Mouse (Mus musculus): ENCODE data around the gene Olfr235. TPM values are rescaled to one million over a fixed set of nuclear protein-coding genes. Genes with fewer than 3 reads are reported as not detected.
"Not testable (repeated sequence)": the region's sequence is repeated elsewhere in the genome, so short reads cannot be mapped to it uniquely, and the experiment has no call there.

Olfr235 gene
- total RNA-seq (2014; rRNA removed), result not detected in 2 replicates
- polyA plus RNA-seq (2015; fragmentation: Nextera tagmentation; extraction: Ambion mirVana), result not detected in 2 replicates

GRCm38 (mm10) chr19:12260732-12261131 lies at the start of gene Olfr235:
TSS of gene Olfr235 (plus strand) at chr19:12261032.
- Histone ChIP-seq H3K9ac (replicated peaks; ENCODE audit: low read length, poor library complexity, severe bottlenecking) (no peak within 1 kb of the TSS), H3K27me3 (ENCODE audit: insufficient read depth, low read length) (no peaks in the 10 kb centered on the region), H3K4me1 (ENCODE audit: insufficient read depth, low read length) (no peaks in the 10 kb centered on the region), H3K27ac (ENCODE audit: low read depth, low read length) (no peak within 1 kb of the TSS), H3K36me3 (ENCODE audit: insufficient read depth, low read length) (no peaks in the 10 kb centered on the region), H3K4me3 (ENCODE audit: low read depth, low read length) (no peak within 1 kb of the TSS), H3K9me3 (ENCODE audit: low read length) (no peaks in the 10 kb centered on the region), H3K4me2 (ENCODE audit: low read depth, low read length, poor library complexity, severe bottlenecking) (no peak within 1 kb of the TSS)
- no peak for TF ChIP-seq CTCF (IDR thresholded peaks at IDR 0.05)
- DNase-seq (ENCODE audit: low spot score) (no peak), ATAC-seq (ENCODE audit: low FRiP score) (no peak)
- WGBS, result 65% methylated on average over 1 of the region's 1 CpGs

- not testable (repeated sequence) for H3K9ac ChIP-seq (replicated peaks; ENCODE audit: low read length, poor library complexity, severe bottlenecking); H3K4me3 ChIP-seq (ENCODE audit: low read depth, low read length); H3K36me3 ChIP-seq (ENCODE audit: insufficient read depth, low read length); H3K27me3 ChIP-seq (ENCODE audit: insufficient read depth, low read length); DNase-seq (ENCODE audit: low spot score); H3K4me2 ChIP-seq (ENCODE audit: low read depth, low read length, poor library complexity, severe bottlenecking); H3K27ac ChIP-seq (ENCODE audit: low read depth, low read length); H3K4me1 ChIP-seq (ENCODE audit: insufficient read depth, low read length); H3K9me3 ChIP-seq (ENCODE audit: low read length); ATAC-seq (ENCODE audit: low FRiP score)
Measured at GRCm38 (mm10) chr19:12232496-12232895, 28.3 kb upstream of the Olfr235 start, which contains the start of gene Olfr1432. TSS of gene Olfr1432 (minus strand) at chr19:12232596.

- TF ChIP-seq CTCF (IDR thresholded peaks at IDR 0.05), result no peak
- no peak within 1 kb of the TSS for H3K4me3 ChIP-seq (ENCODE audit: low read depth, low read length)
- no peak for ATAC-seq (ENCODE audit: low FRiP score)
Measured at GRCm38 (mm10) chr19:12241559-12241958, 19.3 kb upstream of the Olfr235 start, which contains the start of gene Olfr262. TSS of gene Olfr262 (minus strand) at chr19:12241659.

GRCm38 (mm10) chr19:12279554-12279953 lies 18.7 kb downstream of the Olfr235 start, which contains the start of gene Olfr1434:
TSS of gene Olfr1434 (plus strand) at chr19:12279854.
- ATAC-seq (ENCODE audit: low FRiP score), result no peak
- Histone ChIP-seq H3K4me2 (ENCODE audit: low read depth, low read length, poor library complexity, severe bottlenecking) (no peak within 1 kb of the TSS), H3K36me3 (ENCODE audit: insufficient read depth, low read length) (no peaks in the 10 kb centered on the region), H3K9me3 (ENCODE audit: low read length) (no peaks in the 10 kb centered on the region), H3K4me3 (ENCODE audit: low read depth, low read length) (no peak within 1 kb of the TSS), H3K27me3 (ENCODE audit: insufficient read depth, low read length) (no peaks in the 10 kb centered on the region), H3K4me1 (ENCODE audit: insufficient read depth, low read length) (no peaks in the 10 kb centered on the region), H3K27ac (ENCODE audit: low read depth, low read length) (no peak within 1 kb of the TSS), H3K9ac (replicated peaks; ENCODE audit: low read length, poor library complexity, severe bottlenecking) (no peak within 1 kb of the TSS)
- WGBS, result 69% methylated on average over 2 of the region's 2 CpGs
- no peak for DNase-seq (ENCODE audit: low spot score)
- TF ChIP-seq CTCF (IDR thresholded peaks at IDR 0.05), result no peak

More at GRCm38 (mm10) chr19:12241559-12241958, 19.3 kb upstream of the Olfr235 start, which contains the start of gene Olfr262:
- no peaks in the 10 kb centered on the region for H3K27me3 ChIP-seq (ENCODE audit: insufficient read depth, low read length)
- H3K9ac ChIP-seq (replicated peaks; ENCODE audit: low read length, poor library complexity, severe bottlenecking), result no peak within 1 kb of the TSS
- H3K27ac ChIP-seq (ENCODE audit: low read depth, low read length), result no peak within 1 kb of the TSS
- DNase-seq (ENCODE audit: low spot score), result no peak
- H3K36me3 ChIP-seq (ENCODE audit: insufficient read depth, low read length), result no peaks in the 10 kb centered on the region
- whole genome bisulfite sequencing, result 85% methylated on average over 1 of the region's 1 CpGs
- no peak within 1 kb of the TSS for H3K4me2 ChIP-seq (ENCODE audit: low read depth, low read length, poor library complexity, severe bottlenecking)
- H3K4me1 ChIP-seq (ENCODE audit: insufficient read depth, low read length), result no peaks in the 10 kb centered on the region
- H3K9me3 ChIP-seq (ENCODE audit: low read length), result no peaks in the 10 kb centered on the region

GRCm38 (mm10) chr19:12292979-12293378 lies 32.1 kb downstream of the Olfr235 start:
- Histone ChIP-seq H3K4me1 (ENCODE audit: insufficient read depth, low read length) (no peaks in the 10 kb centered on the region), H3K27ac (ENCODE audit: low read depth, low read length) (no peak overlapping the region), H3K9ac (replicated peaks; ENCODE audit: low read length, poor library complexity, severe bottlenecking) (no peak overlapping the region), H3K4me2 (ENCODE audit: low read depth, low read length, poor library complexity, severe bottlenecking) (no peak overlapping the region), H3K4me3 (ENCODE audit: low read depth, low read length) (no peak overlapping the region), H3K36me3 (ENCODE audit: insufficient read depth, low read length) (no peaks in the 10 kb centered on the region), H3K9me3 (ENCODE audit: low read length) (no peaks in the 10 kb centered on the region), H3K27me3 (ENCODE audit: insufficient read depth, low read length) (no peaks in the 10 kb centered on the region)
- no peak for DNase-seq (ENCODE audit: low spot score)
- no peak for TF ChIP-seq CTCF (IDR thresholded peaks at IDR 0.05)
- ATAC-seq (ENCODE audit: low FRiP score), result no peak

GRCm38 (mm10) chr19:12299030-12299429 lies 38.2 kb downstream of the Olfr235 start, which contains the start of gene Olfr1436:
TSS of gene Olfr1436 (minus strand) at chr19:12299130.
- H3K9ac ChIP-seq (replicated peaks; ENCODE audit: low read length, poor library complexity, severe bottlenecking); H3K36me3 ChIP-seq (ENCODE audit: insufficient read depth, low read length); ATAC-seq (ENCODE audit: low FRiP score); H3K4me1 ChIP-seq (ENCODE audit: insufficient read depth, low read length); H3K4me2 ChIP-seq (ENCODE audit: low read depth, low read length, poor library complexity, severe bottlenecking); H3K9me3 ChIP-seq (ENCODE audit: low read length); H3K27me3 ChIP-seq (ENCODE audit: insufficient read depth, low read length); DNase-seq (ENCODE audit: low spot score); H3K27ac ChIP-seq (ENCODE audit: low read depth, low read length); H3K4me3 ChIP-seq (ENCODE audit: low read depth, low read length): not testable (repeated sequence)
- WGBS, result 82% methylated on average over 1 of the region's 1 CpGs

Other genes starting within 250 kb of the Olfr235 start
- not detected in 2 replicates for gene Olfr1423, start 219.7 kb upstream of the Olfr235 start, total RNA-seq (2014; rRNA removed)
- not detected in 2 replicates for gene Olfr1423, start 219.7 kb upstream of the Olfr235 start, polyA plus RNA-seq (2015; fragmentation: Nextera tagmentation; extraction: Ambion mirVana)
- gene Olfr1424, start 198.3 kb upstream of the Olfr235 start, total RNA-seq (2014; rRNA removed), result not detected in 2 replicates
- gene Olfr1424, start 198.3 kb upstream of the Olfr235 start, polyA plus RNA-seq (2015; fragmentation: Nextera tagmentation; extraction: Ambion mirVana), result not detected in 2 replicates
- gene Olfr1425, start 183.3 kb upstream of the Olfr235 start, total RNA-seq (2014; rRNA removed), result not detected in 2 replicates
- not detected in 2 replicates for gene Olfr1425, start 183.3 kb upstream of the Olfr235 start, polyA plus RNA-seq (2015; fragmentation: Nextera tagmentation; extraction: Ambion mirVana)
- not detected in 2 replicates for gene Olfr1426, start 169.0 kb upstream of the Olfr235 start, total RNA-seq (2014; rRNA removed)
- not detected in 2 replicates for gene Olfr1426, start 169.0 kb upstream of the Olfr235 start, polyA plus RNA-seq (2015; fragmentation: Nextera tagmentation; extraction: Ambion mirVana)
- gene Olfr1427, start 157.7 kb upstream of the Olfr235 start, total RNA-seq (2014; rRNA removed), result not detected in 2 replicates
- not detected in 2 replicates for gene Olfr1427, start 157.7 kb upstream of the Olfr235 start, polyA plus RNA-seq (2015; fragmentation: Nextera tagmentation; extraction: Ambion mirVana)
- not detected in 2 replicates for gene Olfr1428, start 145.1 kb upstream of the Olfr235 start, total RNA-seq (2014; rRNA removed)
- gene Olfr1428, start 145.1 kb upstream of the Olfr235 start, polyA plus RNA-seq (2015; fragmentation: Nextera tagmentation; extraction: Ambion mirVana), result not detected in 2 replicates
- not detected in 2 replicates for gene Olfr76, start 137.8 kb upstream of the Olfr235 start, total RNA-seq (2014; rRNA removed)
- not detected in 2 replicates for gene Olfr76, start 137.8 kb upstream of the Olfr235 start, polyA plus RNA-seq (2015; fragmentation: Nextera tagmentation; extraction: Ambion mirVana)
- not detected in 2 replicates for gene Olfr1555-ps1, start 90.9 kb upstream of the Olfr235 start, total RNA-seq (2014; rRNA removed)
- not detected in 2 replicates for gene Olfr1555-ps1, start 90.9 kb upstream of the Olfr235 start, polyA plus RNA-seq (2015; fragmentation: Nextera tagmentation; extraction: Ambion mirVana)
- not detected in 2 replicates for gene Olfr1431, start 60.4 kb upstream of the Olfr235 start, total RNA-seq (2014; rRNA removed)
- gene Olfr1431, start 60.4 kb upstream of the Olfr235 start, polyA plus RNA-seq (2015; fragmentation: Nextera tagmentation; extraction: Ambion mirVana), result not detected in 2 replicates
- not detected in 2 replicates for gene Olfr1432, start 28.4 kb upstream of the Olfr235 start, total RNA-seq (2014; rRNA removed)
- not detected in 2 replicates for gene Olfr1432, start 28.4 kb upstream of the Olfr235 start, polyA plus RNA-seq (2015; fragmentation: Nextera tagmentation; extraction: Ambion mirVana)
- gene Olfr262, start 19.4 kb upstream of the Olfr235 start, total RNA-seq (2014; rRNA removed), result not detected in 2 replicates
- gene Olfr262, start 19.4 kb upstream of the Olfr235 start, polyA plus RNA-seq (2015; fragmentation: Nextera tagmentation; extraction: Ambion mirVana), result not detected in 2 replicates
- gene Olfr1434, start 18.8 kb downstream of the Olfr235 start, total RNA-seq (2014; rRNA removed), result not detected in 2 replicates
- not detected in 2 replicates for gene Olfr1434, start 18.8 kb downstream of the Olfr235 start, polyA plus RNA-seq (2015; fragmentation: Nextera tagmentation; extraction: Ambion mirVana)
- not detected in 2 replicates for gene Olfr1436, start 38.1 kb downstream of the Olfr235 start, total RNA-seq (2014; rRNA removed)
- not detected in 2 replicates for gene Olfr1436, start 38.1 kb downstream of the Olfr235 start, polyA plus RNA-seq (2015; fragmentation: Nextera tagmentation; extraction: Ambion mirVana)
- not detected in 2 replicates for gene Olfr1437, start 64.1 kb downstream of the Olfr235 start, total RNA-seq (2014; rRNA removed)
- not detected in 2 replicates for gene Olfr1437, start 64.1 kb downstream of the Olfr235 start, polyA plus RNA-seq (2015; fragmentation: Nextera tagmentation; extraction: Ambion mirVana)
- not detected in 2 replicates for gene Olfr1438-ps1, start 74.9 kb downstream of the Olfr235 start, total RNA-seq (2014; rRNA removed)
- not detected in 2 replicates for gene Olfr1438-ps1, start 74.9 kb downstream of the Olfr235 start, polyA plus RNA-seq (2015; fragmentation: Nextera tagmentation; extraction: Ambion mirVana)
- not detected in 2 replicates for gene Olfr1440, start 126.2 kb downstream of the Olfr235 start, total RNA-seq (2014; rRNA removed)
- gene Olfr1440, start 126.2 kb downstream of the Olfr235 start, polyA plus RNA-seq (2015; fragmentation: Nextera tagmentation; extraction: Ambion mirVana), result not detected in 2 replicates
- gene Olfr1441, start 156.4 kb downstream of the Olfr235 start, total RNA-seq (2014; rRNA removed), result not detected in 2 replicates
- gene Olfr1441, start 156.4 kb downstream of the Olfr235 start, polyA plus RNA-seq (2015; fragmentation: Nextera tagmentation; extraction: Ambion mirVana), result not detected in 2 replicates
- gene Pfpl, start 166.9 kb downstream of the Olfr235 start, total RNA-seq (2014; rRNA removed), result not detected in 2 replicates
- gene Pfpl, start 166.9 kb downstream of the Olfr235 start, polyA plus RNA-seq (2015; fragmentation: Nextera tagmentation; extraction: Ambion mirVana), result not detected in 2 replicates
- 2.7 and 4.2 TPM in 2 replicates for gene Mpeg1, start 199.7 kb downstream of the Olfr235 start, total RNA-seq (2014; rRNA removed)
- 0.83 and 0.88 TPM in 2 replicates for gene Mpeg1, start 199.7 kb downstream of the Olfr235 start, polyA plus RNA-seq (2015; fragmentation: Nextera tagmentation; extraction: Ambion mirVana)
- 57.5 and 63.1 TPM in 2 replicates for gene Dtx4, start 240.4 kb downstream of the Olfr235 start, total RNA-seq (2014; rRNA removed)
- 24.3 and 26.3 TPM in 2 replicates for gene Dtx4, start 240.4 kb downstream of the Olfr235 start, polyA plus RNA-seq (2015; fragmentation: Nextera tagmentation; extraction: Ambion mirVana)

Measured in midbrain, postnatal 0 days (tissue).